Mouse (Mus musculus): ENCODE data around the gene Slc25a28. TPM values are rescaled to one million over a fixed set of nuclear protein-coding genes. Genes with fewer than 3 reads are reported as not detected.

Slc25a28 gene
- polyA plus RNA-seq, 1 experiment from 2014 or later, result 4.8 TPM

GRCm38 (mm10) chr19:43689419-43690246 lies 15.0 kb upstream of the Slc25a28 start, which contains the start of gene Entpd7:
TSS of gene Entpd7 (plus strand) at chr19:43689672.
- Histone ChIP-seq H3K27ac (ENCODE audit: low read length) (no peak within 1 kb of the TSS), H3K36me3 (ENCODE audit: control insufficient read depth, insufficient read depth) (no peaks in the 10 kb centered on the region), H3K4me1 (ENCODE audit: control insufficient read depth, low read depth, low read length) (peaks cover 9% of the 10 kb centered on the region), H3K4me2 (ENCODE audit: low read depth, low read length) (peak within 1 kb of the TSS; percentile 97), H3K27me3 (ENCODE audit: control insufficient read depth, insufficient read depth, low read depth, low read length) (no peaks in the 10 kb centered on the region), H3K4me3 (ENCODE audit: low read depth, low read length) (peak within 1 kb of the TSS; percentile 71), H3K9me3 (replicated peaks; ENCODE audit: control insufficient read depth, low read length) (no peaks in the 10 kb centered on the region), H3K9ac (ENCODE audit: low read depth, low read length) (peak within 1 kb of the TSS; percentile 68)
- WGBS (ENCODE audit: insufficient replicate concordance), result under 1% methylated on average over 60 of the region's 60 CpGs
- ATAC-seq (ENCODE audit: low read depth), result peak; percentile 99

- Histone ChIP-seq H3K27me3 (ENCODE audit: control insufficient read depth, insufficient read depth, low read depth, low read length) (no peaks in the 10 kb centered on the region), H3K9me3 (replicated peaks; ENCODE audit: control insufficient read depth, low read length) (no peaks in the 10 kb centered on the region), H3K36me3 (ENCODE audit: control insufficient read depth, insufficient read depth) (no peaks in the 10 kb centered on the region), H3K4me1 (ENCODE audit: control insufficient read depth, low read depth, low read length) (peaks cover 2% of the 10 kb centered on the region; the same call in 1 of the 2 replicates), H3K27ac (ENCODE audit: low read length) (no peak overlapping the region), H3K9ac (ENCODE audit: low read depth, low read length) (no peak overlapping the region), H3K4me3 (ENCODE audit: low read depth, low read length) (no peak overlapping the region), H3K4me2 (ENCODE audit: low read depth, low read length) (no peak overlapping the region)
- ATAC-seq (ENCODE audit: low read depth), result no peak
- 46% methylated on average over 4 of the region's 4 CpGs for WGBS (ENCODE audit: insufficient replicate concordance)
Observed at GRCm38 (mm10) chr19:43681541-43681940, 6.9 kb upstream of the Slc25a28 start.

DNA sequence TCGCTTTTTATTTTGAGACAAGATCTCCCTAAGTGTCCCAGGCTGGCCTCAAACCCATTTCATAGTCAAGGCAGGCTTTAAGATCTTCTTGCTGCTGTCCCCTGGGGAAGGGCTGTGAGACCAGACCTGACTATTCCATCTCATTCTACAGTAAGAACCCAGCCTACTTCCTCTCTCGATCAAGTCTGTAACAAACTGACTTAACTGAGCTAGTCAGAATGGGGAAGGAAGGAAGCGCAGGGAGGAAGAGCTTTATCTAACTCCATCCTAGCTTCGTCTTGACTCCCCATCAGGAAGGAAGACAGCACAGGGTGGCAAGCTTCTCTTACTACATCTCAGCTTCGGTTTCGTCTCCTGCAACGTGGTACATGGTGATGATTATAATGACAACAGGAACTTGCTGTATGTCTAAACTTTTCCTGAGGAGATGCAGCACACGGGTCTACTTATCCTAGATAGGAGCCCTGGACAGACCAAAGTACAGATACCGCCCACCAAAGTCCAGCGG lies 4.8 kb upstream of the Slc25a28 start:
- Histone ChIP-seq H3K4me3 (ENCODE audit: low read depth, low read length) (no peak overlapping the region), H3K27me3 (ENCODE audit: control insufficient read depth, insufficient read depth, low read depth, low read length) (no peaks in the 10 kb centered on the region), H3K36me3 (ENCODE audit: control insufficient read depth, insufficient read depth) (no peaks in the 10 kb centered on the region), H3K9me3 (replicated peaks; ENCODE audit: control insufficient read depth, low read length) (no peaks in the 10 kb centered on the region), H3K9ac (ENCODE audit: low read depth, low read length) (no peak overlapping the region), H3K27ac (ENCODE audit: low read length) (peak overlapping the region; percentile 69), H3K4me1 (ENCODE audit: control insufficient read depth, low read depth, low read length) (peaks cover 6% of the 10 kb centered on the region), H3K4me2 (ENCODE audit: low read depth, low read length) (no peak overlapping the region)
- no peak for ATAC-seq (ENCODE audit: low read depth)
- 18% methylated on average over 10 of the region's 10 CpGs for WGBS (ENCODE audit: insufficient replicate concordance)

DNA sequence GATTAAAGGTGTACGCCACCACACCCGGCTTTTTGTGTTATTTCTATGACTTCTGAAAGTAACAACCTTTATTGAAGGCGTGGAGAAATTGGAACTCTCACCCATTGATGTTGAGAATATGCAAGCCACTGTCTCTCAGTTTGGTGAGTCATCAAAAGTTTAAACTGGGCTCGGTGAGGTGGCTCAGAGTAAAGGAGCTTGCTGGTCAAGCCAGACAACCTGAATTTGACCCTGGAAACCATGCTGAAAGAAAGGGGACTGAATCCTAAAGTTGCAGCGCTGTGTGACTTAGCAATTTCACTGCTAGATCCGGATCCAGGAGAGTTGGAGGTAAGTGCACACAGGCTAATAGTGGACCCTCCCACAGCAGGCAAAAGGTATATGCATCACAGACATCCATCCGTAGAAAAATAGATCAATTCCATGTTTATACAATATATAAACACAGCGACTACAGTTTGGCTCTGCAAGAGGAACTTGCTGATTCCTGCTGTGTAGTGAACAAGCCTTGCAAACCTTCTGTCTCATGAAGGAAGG lies 3.9 kb upstream of the Slc25a28 start:
- H3K27me3 ChIP-seq (ENCODE audit: control insufficient read depth, insufficient read depth, low read depth, low read length), result no peaks in the 10 kb centered on the region
- H3K4me3 ChIP-seq (ENCODE audit: low read depth, low read length), result no peak overlapping the region
- H3K9ac ChIP-seq (ENCODE audit: low read depth, low read length), result no peak overlapping the region
- peaks cover 8% of the 10 kb centered on the region for H3K4me1 ChIP-seq (ENCODE audit: control insufficient read depth, low read depth, low read length)
- peak overlapping the region; percentile 24; the same call in 1 of the 2 replicates for H3K27ac ChIP-seq (ENCODE audit: low read length)
- H3K9me3 ChIP-seq (replicated peaks; ENCODE audit: control insufficient read depth, low read length), result no peaks in the 10 kb centered on the region
- WGBS (ENCODE audit: insufficient replicate concordance), result 58% methylated on average over 8 of the region's 8 CpGs
- H3K4me2 ChIP-seq (ENCODE audit: low read depth, low read length), result no peak overlapping the region
- ATAC-seq (ENCODE audit: low read depth), result no peak
- no peaks in the 10 kb centered on the region for H3K36me3 ChIP-seq (ENCODE audit: control insufficient read depth, insufficient read depth)

DNA sequence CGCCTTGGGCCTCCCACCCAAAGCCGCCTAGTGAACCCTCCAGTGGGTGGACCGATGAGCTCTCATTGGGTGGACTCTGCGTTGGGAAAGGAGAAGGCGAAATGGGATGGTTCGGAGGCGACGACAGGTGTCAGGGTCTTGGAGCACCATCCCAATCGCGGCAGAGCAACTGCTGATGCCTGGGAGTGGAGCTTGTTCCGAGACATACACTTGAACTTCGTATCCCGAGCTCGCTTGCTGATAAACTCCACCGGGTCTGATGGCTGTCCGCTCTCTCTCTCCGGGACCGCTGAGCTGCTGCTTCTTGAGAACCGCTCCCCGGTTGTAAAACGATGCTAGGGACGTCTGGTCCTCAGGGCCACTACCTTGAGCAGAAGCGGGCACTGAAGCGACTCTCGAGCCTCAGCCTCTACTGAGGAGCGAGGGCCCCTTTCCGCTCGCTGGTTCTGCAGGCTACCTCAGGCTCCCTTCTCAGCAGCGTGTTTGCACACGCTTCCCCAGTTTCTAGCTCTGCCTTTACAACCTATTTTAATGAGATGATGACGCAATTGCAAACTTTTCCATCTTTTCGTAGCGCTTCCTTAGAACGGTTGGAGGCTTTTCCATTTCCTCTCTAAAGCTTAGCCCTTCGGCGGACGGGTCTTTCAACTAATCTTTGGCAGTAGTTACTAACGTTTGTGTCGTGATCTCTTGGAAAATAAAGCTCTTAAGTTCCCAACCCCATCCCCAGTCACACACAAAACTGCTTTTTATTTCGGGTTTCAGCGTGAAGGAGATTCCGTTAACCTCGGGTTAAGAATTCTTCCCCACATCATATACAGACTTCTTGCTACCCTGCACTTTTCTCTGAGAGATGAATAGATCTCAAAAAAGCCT lies 1.1 kb upstream of the Slc25a28 start:
- no peaks in the 10 kb centered on the region for H3K27me3 ChIP-seq (ENCODE audit: control insufficient read depth, insufficient read depth, low read depth, low read length)
- ATAC-seq (ENCODE audit: low read depth), result no peak
- peak overlapping the region; percentile 97 for H3K27ac ChIP-seq (ENCODE audit: low read length)
- peak overlapping the region; percentile 91 for H3K4me3 ChIP-seq (ENCODE audit: low read depth, low read length)
- no peaks in the 10 kb centered on the region for H3K9me3 ChIP-seq (replicated peaks; ENCODE audit: control insufficient read depth, low read length)
- H3K9ac ChIP-seq (ENCODE audit: low read depth, low read length), result peak overlapping the region; percentile 78
- 1% methylated on average over 43 of the region's 43 CpGs for WGBS (ENCODE audit: insufficient replicate concordance)
- H3K4me2 ChIP-seq (ENCODE audit: low read depth, low read length), result peak overlapping the region; percentile 92
- H3K4me1 ChIP-seq (ENCODE audit: control insufficient read depth, low read depth, low read length), result peaks cover 20% of the 10 kb centered on the region
- H3K36me3 ChIP-seq (ENCODE audit: control insufficient read depth, insufficient read depth), result no peaks in the 10 kb centered on the region

- peak overlapping the region; percentile 85 for H3K27ac ChIP-seq (ENCODE audit: low read length)
- ATAC-seq (ENCODE audit: low read depth), result no peak
- H3K4me2 ChIP-seq (ENCODE audit: low read depth, low read length), result peak overlapping the region; percentile 81
- WGBS (ENCODE audit: insufficient replicate concordance), result under 1% methylated on average over 25 of the region's 29 CpGs
- peak overlapping the region; percentile 91 for H3K4me3 ChIP-seq (ENCODE audit: low read depth, low read length)
- no peaks in the 10 kb centered on the region for H3K36me3 ChIP-seq (ENCODE audit: control insufficient read depth, insufficient read depth)
- no peaks in the 10 kb centered on the region for H3K27me3 ChIP-seq (ENCODE audit: control insufficient read depth, insufficient read depth, low read depth, low read length)
- peak overlapping the region; percentile 93 for H3K9ac ChIP-seq (ENCODE audit: low read depth, low read length)
- peaks cover 23% of the 10 kb centered on the region for H3K4me1 ChIP-seq (ENCODE audit: control insufficient read depth, low read depth, low read length)
- H3K9me3 ChIP-seq (replicated peaks; ENCODE audit: control insufficient read depth, low read length), result no peaks in the 10 kb centered on the region
Observed at GRCm38 (mm10) chr19:43674316-43674689, 378 bp downstream of the Slc25a28 start.

DNA sequence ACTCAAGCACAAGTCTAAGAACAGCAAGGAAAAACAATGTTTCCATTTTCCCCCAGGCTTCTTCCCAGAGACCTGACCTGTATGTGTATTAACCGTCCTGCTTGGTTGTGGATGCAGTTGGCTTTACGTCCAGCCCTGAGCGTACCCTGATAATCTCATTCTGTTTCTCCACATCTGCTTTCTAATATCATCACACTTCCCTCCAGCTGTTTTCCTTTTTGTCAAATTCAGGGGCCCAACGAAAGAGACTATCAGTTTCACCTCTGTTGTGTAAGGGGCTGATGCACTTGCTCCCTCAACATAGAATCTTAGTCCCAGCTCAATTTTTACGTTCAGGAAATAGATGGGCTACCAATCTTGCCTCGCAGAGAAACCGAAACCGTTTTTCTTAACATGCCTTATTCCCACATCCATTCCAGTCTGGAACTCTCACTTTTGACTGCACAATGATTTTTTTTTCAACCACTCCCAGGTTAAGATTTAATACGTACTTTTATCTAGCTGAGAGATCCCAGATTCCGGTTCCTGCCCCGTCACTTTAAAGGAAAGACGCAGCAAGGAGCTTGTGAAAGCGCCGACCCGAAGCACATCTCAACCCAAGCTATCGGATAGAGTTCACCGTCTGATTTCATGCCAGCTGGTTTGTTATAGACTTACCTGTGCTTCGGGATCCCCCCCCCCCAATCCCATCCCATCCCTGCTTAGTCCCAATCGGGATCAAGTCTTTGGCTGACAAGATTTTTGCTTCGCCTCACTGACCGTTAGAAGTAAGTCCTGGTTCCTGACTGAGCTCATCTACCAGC lies 967 bp downstream of the Slc25a28 start:
- H3K9ac ChIP-seq (ENCODE audit: low read depth, low read length), result peak overlapping the region; percentile 93
- H3K4me3 ChIP-seq (ENCODE audit: low read depth, low read length), result peak overlapping the region; percentile 91
- H3K36me3 ChIP-seq (ENCODE audit: control insufficient read depth, insufficient read depth), result no peaks in the 10 kb centered on the region
- peaks cover 23% of the 10 kb centered on the region for H3K4me1 ChIP-seq (ENCODE audit: control insufficient read depth, low read depth, low read length)
- no peaks in the 10 kb centered on the region for H3K27me3 ChIP-seq (ENCODE audit: control insufficient read depth, insufficient read depth, low read depth, low read length)
- H3K9me3 ChIP-seq (replicated peaks; ENCODE audit: control insufficient read depth, low read length), result no peaks in the 10 kb centered on the region
- no peak for ATAC-seq (ENCODE audit: low read depth)
- H3K27ac ChIP-seq (ENCODE audit: low read length), result peak overlapping the region; percentile 85
- peak overlapping the region; percentile 81 for H3K4me2 ChIP-seq (ENCODE audit: low read depth, low read length)
- under 1% methylated on average over 21 of the region's 21 CpGs for WGBS (ENCODE audit: insufficient replicate concordance)

DNA sequence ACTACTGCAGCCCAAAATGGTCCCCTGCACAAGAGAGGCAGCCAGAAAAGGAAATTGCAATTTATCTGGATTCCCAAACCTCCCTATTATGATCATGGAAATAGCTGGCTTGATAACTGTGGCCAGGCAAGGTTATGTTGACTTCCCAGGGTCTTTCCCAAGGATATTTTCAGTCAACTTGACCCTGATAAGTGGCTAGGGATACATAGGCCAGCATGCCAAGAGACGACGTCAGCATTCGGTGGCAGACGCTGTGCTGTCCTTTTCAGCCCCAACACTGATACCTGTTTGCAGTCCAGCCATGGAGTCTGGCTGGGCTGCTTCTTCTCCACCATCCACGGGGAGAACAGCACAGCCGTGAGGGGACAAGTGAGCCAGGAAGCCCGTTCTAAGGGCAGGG lies 3.6 kb downstream of the Slc25a28 start:
- no peaks in the 10 kb centered on the region for H3K27me3 ChIP-seq (ENCODE audit: control insufficient read depth, insufficient read depth, low read depth, low read length)
- ATAC-seq (ENCODE audit: low read depth), result no peak
- H3K9me3 ChIP-seq (replicated peaks; ENCODE audit: control insufficient read depth, low read length), result no peaks in the 10 kb centered on the region
- no peaks in the 10 kb centered on the region; the same call in 1 of the 2 replicates for H3K36me3 ChIP-seq (ENCODE audit: control insufficient read depth, insufficient read depth)
- H3K4me1 ChIP-seq (ENCODE audit: control insufficient read depth, low read depth, low read length), result peaks cover 17% of the 10 kb centered on the region
- no peak overlapping the region for H3K4me2 ChIP-seq (ENCODE audit: low read depth, low read length)
- WGBS (ENCODE audit: insufficient replicate concordance), result 70% methylated on average over 7 of the region's 7 CpGs
- H3K4me3 ChIP-seq (ENCODE audit: low read depth, low read length), result no peak overlapping the region
- no peak overlapping the region for H3K9ac ChIP-seq (ENCODE audit: low read depth, low read length)
- H3K27ac ChIP-seq (ENCODE audit: low read length), result no peak overlapping the region

Data from liver, embryonic 16.5 days (tissue).